Mouse (Mus musculus) midbrain, embryonic 13.5 days (tissue): ENCODE data around the gene Tfap2d. TPM values are rescaled to one million over a fixed set of nuclear protein-coding genes. Genes with fewer than 3 reads are reported as not detected.

Source experiments
- ATAC-seq: fragments of 200-750 bp; cut with Nextera tagmentation; 2 replicates; pipeline ENCODE4 v1.8.0; 2017; ENCODE audit warnings: mild to moderate bottlenecking, moderate TSS enrichment, moderate library complexity
- H3K27ac ChIP-seq: fragments of 300-500 bp; sonication (generic); 2 replicates; pipeline ENCODE4 v1.5.1; 2015; ENCODE audit warnings: inconsistent platforms, mild to moderate bottlenecking, moderate library complexity
- H3K27me3 ChIP-seq: fragments of 300-500 bp; sonication (generic); 2 replicates; pipeline ENCODE4 v1.6.1; 2015; ENCODE audit warnings: mild to moderate bottlenecking, inconsistent platforms
- H3K36me3 ChIP-seq: fragments of 300-500 bp; sonication (generic); 2 replicates; pipeline ENCODE4 v1.6.1; 2015; ENCODE audit warnings: mild to moderate bottlenecking, inconsistent platforms
- H3K4me1 ChIP-seq: fragments of 300-500 bp; sonication (generic); replicated peaks from 2 replicates; pipeline ENCODE4 v1.6.1; 2015; ENCODE audit warnings: inconsistent platforms
- H3K4me2 ChIP-seq: fragments of 300-500 bp; sonication (generic); replicated peaks from 2 replicates; pipeline ENCODE4 v1.6.1; 2015; ENCODE audit warnings: moderate library complexity, mild to moderate bottlenecking, inconsistent platforms
- H3K4me3 ChIP-seq: fragments of 300-500 bp; sonication (generic); replicated peaks from 2 replicates; pipeline ENCODE4 v1.5.1; 2015; ENCODE audit warnings: mild to moderate bottlenecking, inconsistent platforms
- H3K9ac ChIP-seq: fragments of 300-500 bp; sonication (generic); replicated peaks from 2 replicates; pipeline ENCODE4 v1.6.1; 2015; ENCODE audit warnings: mild to moderate bottlenecking, inconsistent platforms
- H3K9me3 ChIP-seq: fragments of 300-500 bp; sonication (generic); 2 replicates; pipeline ENCODE4 v1.6.1; 2016; ENCODE audit warnings: mild to moderate bottlenecking, inconsistent platforms
- WGBS: fragments of 180-500 bp; shearing (Covaris S2); methylation state at CpG from one replicate; pipeline ENCODE4 v1.1.7; 2015; 5-methylcytosine and 5-hydroxymethylcytosine counted together
- polyA plus RNA-seq: library from polyadenylated mRNA; unstranded; fragments of >200 nt; fragmentation: Nextera tagmentation; extraction: Ambion mirVana; gene quantifications from 2 replicates; pipeline ENCODE4 v1.2.1, GENCODE M21; 2015

Tfap2d gene
- polyA plus RNA-seq, 1 experiment from 2014 or later = 54.1 TPM

GRCm38 (mm10) chr1:19211033-19211405 lies 108.2 kb downstream of the Tfap2d start:
- H3K27ac ChIP-seq = peak overlapping the region; percentile 88
- peaks cover 86% of the 10 kb centered on the region for H3K27me3 ChIP-seq
- ATAC-seq = no peak
- peak overlapping the region; percentile 6 for H3K4me2 ChIP-seq
- peak overlapping the region; percentile 73 for H3K9ac ChIP-seq
- H3K4me1 ChIP-seq = no peaks in the 10 kb centered on the region; the same call in 1 of the 2 replicates
- H3K9me3 ChIP-seq = no peaks in the 10 kb centered on the region
- peak overlapping the region; percentile 43 for H3K4me3 ChIP-seq
- H3K36me3 ChIP-seq = no peaks in the 10 kb centered on the region
- WGBS = under 1% methylated on average over 8 of the region's 8 CpGs

- WGBS = 1% methylated on average over 15 of the region's 15 CpGs
- Histone ChIP-seq H3K4me3 (peak overlapping the region; percentile 43), H3K27ac (peak overlapping the region; percentile 88), H3K27me3 (peaks cover 92% of the 10 kb centered on the region), H3K9me3 (no peaks in the 10 kb centered on the region), H3K9ac (peak overlapping the region; percentile 73), H3K4me1 (no peaks in the 10 kb centered on the region; the same call in 1 of the 2 replicates), H3K4me2 (peak overlapping the region; percentile 6), H3K36me3 (no peaks in the 10 kb centered on the region)
- 0 out of 2 replicates have a peak, but pooled peaks have one; percentile 28 for ATAC-seq
Observed at GRCm38 (mm10) chr1:19211546-19212154, 108.8 kb downstream of the Tfap2d start.

GRCm38 (mm10) chr1:19212691-19213090 lies 109.9 kb downstream of the Tfap2d start:
- no peaks in the 10 kb centered on the region for H3K9me3 ChIP-seq
- no peaks in the 10 kb centered on the region for H3K36me3 ChIP-seq
- ATAC-seq = no peak
- no peaks in the 10 kb centered on the region; the same call in 1 of the 2 replicates for H3K4me1 ChIP-seq
- H3K27me3 ChIP-seq = peaks cover 94% of the 10 kb centered on the region
- H3K4me2 ChIP-seq = peak overlapping the region; percentile 30
- H3K9ac ChIP-seq = peak overlapping the region; percentile 73
- H3K4me3 ChIP-seq = peak overlapping the region; percentile 43
- 0% methylated on average over 4 of the region's 4 CpGs for WGBS
- peak overlapping the region; percentile 88 for H3K27ac ChIP-seq

GRCm38 (mm10) chr1:19213171-19213570 lies 110.3 kb downstream of the Tfap2d start:
- Histone ChIP-seq H3K9me3 (no peaks in the 10 kb centered on the region), H3K36me3 (no peaks in the 10 kb centered on the region), H3K27ac (peak overlapping the region; percentile 88), H3K27me3 (peaks cover 94% of the 10 kb centered on the region), H3K4me3 (peak overlapping the region; percentile 43), H3K4me2 (peak overlapping the region; percentile 30), H3K4me1 (no peaks in the 10 kb centered on the region; the same call in 1 of the 2 replicates), H3K9ac (peak overlapping the region; percentile 73)
- under 1% methylated on average over 4 of the region's 4 CpGs for WGBS
- ATAC-seq = no peak

GRCm38 (mm10) chr1:19213851-19214395 lies 111.1 kb downstream of the Tfap2d start:
- peak overlapping the region; percentile 88 for H3K27ac ChIP-seq
- H3K27me3 ChIP-seq = peaks cover 94% of the 10 kb centered on the region
- WGBS = under 1% methylated on average over 35 of the region's 36 CpGs
- peak overlapping the region; percentile 43 for H3K4me3 ChIP-seq
- no peaks in the 10 kb centered on the region; the same call in 1 of the 2 replicates for H3K4me1 ChIP-seq
- H3K9ac ChIP-seq = peak overlapping the region; percentile 80
- no peak for ATAC-seq
- peak overlapping the region; percentile 46 for H3K4me2 ChIP-seq
- H3K36me3 ChIP-seq = no peaks in the 10 kb centered on the region
- H3K9me3 ChIP-seq = no peaks in the 10 kb centered on the region

Other genes with a start within 250 kb of the Tfap2d start
- 256 and 296 TPM in 2 replicates for gene Tfap2b, start 105.9 kb downstream of the Tfap2d start, polyA plus RNA-seq